Mouse (Mus musculus) MEL (cell line): Measurements from ENCODE around the gene Grid2ip. TPM values are rescaled to one million over a fixed set of nuclear protein-coding genes. Genes with fewer than 3 reads are reported as not detected.

Experiments used
- DNase-seq: peaks from one replicate; pipeline ENCODE4 v3.0.0; 2011; ENCODE audit warnings: low read depth, low spot score
- H3K27ac ChIP-seq: 2 replicates; pipeline ENCODE4 v1.5.1; 2012; ENCODE audit warnings: low read depth, mild to moderate bottlenecking, control low read depth, low read length, moderate library complexity; ENCODE audit not compliant: control insufficient read depth
- H3K27me3 ChIP-seq, 2 experiments: fragments of 150-350 bp in 1 of 2; sonication (generic) in 1 of 2; 2 replicates each; pipeline ENCODE4 v1.6.1; 2012; ENCODE audit warnings: low read length in 2 of 2, mild to moderate bottlenecking in 2 of 2, improper control_type of control experiment in 1 of 2, moderate library complexity in 1 of 2; ENCODE audit not compliant: insufficient read depth in 2 of 2, control insufficient read depth in 1 of 2
- H3K36me3 ChIP-seq, 2 experiments: 2 replicates each; pipeline ENCODE4 v1.6.1; 2012 to 2014; ENCODE audit warnings: low read length in 2 of 2, improper control_type of control experiment in 1 of 2, inconsistent platforms in 1 of 2, mild to moderate bottlenecking in 1 of 2; ENCODE audit not compliant: insufficient read depth in 2 of 2, control insufficient read depth in 1 of 2
- H3K4me1 ChIP-seq, 2 experiments: fragments of 150-350 bp in 1 of 2; sonication (generic) in 1 of 2; 2 replicates each; pipeline ENCODE4 v1.6.1; 2012; ENCODE audit warnings: low read length in 2 of 2, improper control_type of control experiment in 1 of 2, mild to moderate bottlenecking in 1 of 2; ENCODE audit not compliant: insufficient read depth in 2 of 2, control insufficient read depth in 1 of 2
- H3K4me3 ChIP-seq, 2 experiments: fragments of 150-350 bp in 1 of 2; sonication (generic) in 1 of 2; 2 replicates each; pipeline ENCODE4 v1.5.1; 2012; ENCODE audit warnings: low read depth in 2 of 2, low read length in 2 of 2, mild to moderate bottlenecking in 2 of 2, moderate library complexity in 2 of 2, control low read depth in 1 of 2, improper control_type of control experiment in 1 of 2; ENCODE audit not compliant: control insufficient read depth in 1 of 2, insufficient read depth in 1 of 2
- H3K79me2 ChIP-seq: 2 replicates; pipeline ENCODE4 v1.6.1; 2012; ENCODE audit warnings: mild to moderate bottlenecking, low read length, moderate library complexity; ENCODE audit not compliant: control insufficient read depth, poor library complexity, insufficient read depth
- H3K9ac ChIP-seq: 2 replicates; pipeline ENCODE4 v1.6.1; 2012; ENCODE audit warnings: low read depth, mild to moderate bottlenecking, control low read depth, low read length, moderate library complexity; ENCODE audit not compliant: control insufficient read depth, poor library complexity, severe bottlenecking
- H3K9me3 ChIP-seq: fragments of 150-350 bp; sonication (generic); replicated peaks from 2 replicates; pipeline ENCODE4 v1.6.1; 2012; ENCODE audit warnings: mild to moderate bottlenecking, low read length, improper control_type of control experiment, moderate library complexity; ENCODE audit not compliant: insufficient read depth
- BHLHE40 ChIP-seq: IDR thresholded peaks from 2 replicates; pipeline ENCODE4 v1.6.1; 2012; ENCODE audit warnings: low read depth, mild to moderate bottlenecking, inconsistent platforms, low read length, improper control_type of control experiment, borderline replicate concordance
- CHD1 ChIP-seq: IDR thresholded peaks from 2 replicates; pipeline ENCODE4 v1.6.1; 2012; ENCODE audit warnings: low read depth, mild to moderate bottlenecking, inconsistent platforms, low read length, improper control_type of control experiment
- CHD2 ChIP-seq: IDR thresholded peaks from 2 replicates; pipeline ENCODE4 v1.6.1; 2011; ENCODE audit warnings: low read length, improper control_type of control experiment
- CTCF ChIP-seq, 3 experiments: IDR thresholded peaks in 2 of 3; conservative IDR thresholded peaks in 1 of 3; 2 replicates each; pipeline ENCODE4 v1.5.1; 2011 to 2012; ENCODE audit warnings: low read length in 3 of 3, low read depth in 2 of 3, mild to moderate bottlenecking in 2 of 3, improper control_type of control experiment in 1 of 3, inconsistent platforms in 1 of 3, mixed read lengths in 1 of 3, moderate library complexity in 1 of 3; ENCODE audit not compliant: control insufficient read depth in 1 of 3, insufficient read depth in 1 of 3, poor library complexity in 1 of 3, severe bottlenecking in 1 of 3
- ELF1 ChIP-seq: IDR thresholded peaks from 2 replicates; pipeline ENCODE4 v1.6.1; 2014; ENCODE audit warnings: low read depth, mild to moderate bottlenecking, inconsistent platforms, low read length, improper control_type of control experiment, moderate library complexity
- GABPA ChIP-seq: IDR thresholded peaks from 2 replicates; pipeline ENCODE4 v1.6.1; 2012; ENCODE audit warnings: low read depth, mild to moderate bottlenecking, inconsistent platforms, low read length, improper control_type of control experiment, moderate library complexity
- JUND ChIP-seq: IDR thresholded peaks from 2 replicates; pipeline ENCODE4 v1.6.1; 2011; ENCODE audit warnings: low read depth, mild to moderate bottlenecking, improper control_type of control experiment, low read length
- MAFK ChIP-seq: IDR thresholded peaks from 2 replicates; pipeline ENCODE4 v1.6.1; 2011; ENCODE audit warnings: low read depth, mild to moderate bottlenecking, low read length, improper control_type of control experiment, borderline replicate concordance
- MAX ChIP-seq: IDR thresholded peaks from 2 replicates; pipeline ENCODE4 v1.6.1; 2011; ENCODE audit warnings: low read length, improper control_type of control experiment
- MYC ChIP-seq: IDR thresholded peaks from 2 replicates; pipeline ENCODE4 v1.6.1; 2011; ENCODE audit warnings: low read depth, mild to moderate bottlenecking, low read length, improper control_type of control experiment, moderate library complexity
- NELFE ChIP-seq: IDR thresholded peaks from 2 replicates; pipeline ENCODE4 v1.6.1; 2011; ENCODE audit warnings: low read depth, low read length, improper control_type of control experiment
- POLR2A ChIP-seq, 2 experiments: IDR thresholded peaks; 2 replicates each; pipeline ENCODE4 v1.6.1; 2011 to 2012; ENCODE audit warnings: low read length in 2 of 2, mild to moderate bottlenecking in 2 of 2, control low read depth in 1 of 2, improper control_type of control experiment in 1 of 2, low read depth in 1 of 2, moderate library complexity in 1 of 2; ENCODE audit not compliant: control insufficient read depth in 1 of 2, insufficient read depth in 1 of 2, poor library complexity in 1 of 2
- POLR2AphosphoS2 ChIP-seq: IDR thresholded peaks from 2 replicates; pipeline ENCODE4 v1.6.1; 2011; ENCODE audit warnings: low read length, improper control_type of control experiment
- POLR2AphosphoS5 ChIP-seq: IDR thresholded peaks from 2 replicates; pipeline ENCODE4 v1.6.1; 2012; ENCODE audit warnings: low read depth, borderline replicate concordance, mild to moderate bottlenecking, inconsistent platforms, low read length, moderate library complexity, mixed read lengths
- RAD21 ChIP-seq: IDR thresholded peaks from 2 replicates; pipeline ENCODE4 v1.6.1; 2011; ENCODE audit warnings: mild to moderate bottlenecking, low read depth, low read length, improper control_type of control experiment
- SMC3 ChIP-seq: IDR thresholded peaks from 2 replicates; pipeline ENCODE4 v1.6.1; 2011; ENCODE audit warnings: low read depth, low read length, improper control_type of control experiment
- TAL1 ChIP-seq: IDR thresholded peaks from 2 replicates; pipeline ENCODE4 v1.6.1; 2012; ENCODE audit warnings: mild to moderate bottlenecking, inconsistent platforms, low read length, moderate library complexity, mixed read lengths
- UBTF ChIP-seq: IDR thresholded peaks from 2 replicates; pipeline ENCODE4 v1.6.1; 2012; ENCODE audit warnings: low read depth, mild to moderate bottlenecking, inconsistent platforms, low read length, improper control_type of control experiment, moderate library complexity, borderline replicate concordance; ENCODE audit not compliant: insufficient read depth
- USF1 ChIP-seq: IDR thresholded peaks from 2 replicates; pipeline ENCODE4 v1.6.1; 2014; ENCODE audit warnings: low read depth, mild to moderate bottlenecking, inconsistent platforms, low read length, improper control_type of control experiment, moderate library complexity
- ZNF384 ChIP-seq: IDR thresholded peaks from 2 replicates; pipeline ENCODE4 v1.6.1; 2012; ENCODE audit warnings: low read depth, mild to moderate bottlenecking, inconsistent platforms, low read length, improper control_type of control experiment
- polyA plus RNA-seq, 2 experiments: library from polyadenylated mRNA; stranded (reverse) in 1 of 2; unstranded in 1 of 2; fragments of >175 nt in 1 of 2; fragments of >200 nt in 1 of 2; gene quantifications; 2 replicates each; pipeline versions ENCODE4 v1.2.1 to v1.2.4; 2012; ENCODE audit warnings: low replicate concordance in 2 of 2, low read depth in 1 of 2; ENCODE audit not compliant: insufficient read length in 2 of 2, insufficient read depth in 1 of 2, missing spikeins in 1 of 2
- total RNA-seq: library from RNA; depleted of rRNA; stranded (reverse); fragments of 300-350 nt; gene quantifications from 2 replicates; pipeline ENCODE4 v1.2.3, GENCODE M21; 2012

Grid2ip gene
- total and polyA plus RNA-seq, 3 experiments = not detected

- Histone ChIP-seq H3K4me3 (no peak overlapping the region), H3K79me2 (no peaks in the 10 kb centered on the region), H3K36me3 (peaks cover 0 to 4% of the 10 kb centered on the region in 2 experiments; a peak in 2 of 4 replicates), H3K9ac (no peak overlapping the region), H3K9me3 (no peaks in the 10 kb centered on the region), H3K4me1 (peaks cover 0 to 3% of the 10 kb centered on the region in 2 experiments; a peak in 1 of 4 replicates), H3K27ac (no peak overlapping the region), H3K27me3 (no peaks in the 10 kb centered on the region)
- no peak for TF ChIP-seq CTCF (IDR thresholded peaks at IDR 0.05 in 2 of 3, conservative IDR thresholded peaks at IDR 0.05 in 1 of 3; ENCODE audit: control insufficient read depth in 1 of 3, insufficient read depth in 1 of 3, low read depth in 2 of 3, low read length in 3 of 3, poor library complexity in 1 of 3, severe bottlenecking in 1 of 3)
- no peak for TF ChIP-seq MYC
- no peak for TF ChIP-seq RAD21
- no peak for TF ChIP-seq GABPA
- TF ChIP-seq JUND = no peak
- TF ChIP-seq TAL1 = no peak
- TF ChIP-seq ELF1 = no peak
- no peak for TF ChIP-seq CHD2
- TF ChIP-seq MAFK = no peak
- no peak for TF ChIP-seq MAX
- TF ChIP-seq POLR2AphosphoS5 = no peak
- no peak for TF ChIP-seq UBTF
- no peak for TF ChIP-seq SMC3
- no peak for TF ChIP-seq ZNF384
- no peak for DNase-seq
Measured at GRCm38 (mm10) chr5:143361428-143361827, 4.3 kb downstream of the Grid2ip start.

GRCm38 (mm10) chr5:143363678-143364615 lies 6.8 kb downstream of the Grid2ip start:
- Histone ChIP-seq H3K27ac (no peak overlapping the region), H3K36me3 (peaks cover 0 to 4% of the 10 kb centered on the region in 2 experiments; a peak in 2 of 4 replicates), H3K27me3 (no peaks in the 10 kb centered on the region), H3K9me3 (no peaks in the 10 kb centered on the region), H3K79me2 (no peaks in the 10 kb centered on the region), H3K4me1 (peaks cover 0 to 6% of the 10 kb centered on the region in 2 experiments; a peak in 1 of 4 replicates), H3K4me3 (no peak overlapping the region)
- TF ChIP-seq POLR2AphosphoS2 (no peak), USF1 (no peak), POLR2A (IDR thresholded peaks at IDR 0.05; ENCODE audit: control insufficient read depth in 1 of 2, insufficient read depth in 1 of 2, low read depth in 1 of 2, low read length in 2 of 2, poor library complexity in 1 of 2) (no peak), ZNF384 (no peak), POLR2AphosphoS5 (no peak), CHD2 (no peak), BHLHE40 (no peak), CHD1 (no peak), RAD21 (no peak), CTCF (IDR thresholded peaks at IDR 0.05 in 2 of 3, conservative IDR thresholded peaks at IDR 0.05 in 1 of 3; ENCODE audit: control insufficient read depth in 1 of 3, insufficient read depth in 1 of 3, low read depth in 2 of 3, low read length in 3 of 3, poor library complexity in 1 of 3, severe bottlenecking in 1 of 3) (no peak), MAFK (no peak), NELFE (no peak)
- TF ChIP-seq, all 39 proteins: peak for 0
- no peak for DNase-seq
- H3K9ac ChIP-seq = no peak overlapping the region
